Mouse (Mus musculus): ENCODE results near the gene Ndufa10.

- no peak for TF ChIP-seq CTCF (IDR thresholded peaks at IDR 0.05; ENCODE audit: extremely low read depth, insufficient read depth, low read length)
- no peak for TF ChIP-seq POLR2A (IDR thresholded peaks at IDR 0.05; ENCODE audit: extremely low read depth, insufficient read depth, low read length)
These were observed 22.3 kb upstream of the Ndufa10 start, which contains the start of gene Olfr1415 for GRCm38 (mm10) chr1:92496001-92496400.
